Mouse (Mus musculus): ENCODE data around the gene Atxn1.

DNA sequence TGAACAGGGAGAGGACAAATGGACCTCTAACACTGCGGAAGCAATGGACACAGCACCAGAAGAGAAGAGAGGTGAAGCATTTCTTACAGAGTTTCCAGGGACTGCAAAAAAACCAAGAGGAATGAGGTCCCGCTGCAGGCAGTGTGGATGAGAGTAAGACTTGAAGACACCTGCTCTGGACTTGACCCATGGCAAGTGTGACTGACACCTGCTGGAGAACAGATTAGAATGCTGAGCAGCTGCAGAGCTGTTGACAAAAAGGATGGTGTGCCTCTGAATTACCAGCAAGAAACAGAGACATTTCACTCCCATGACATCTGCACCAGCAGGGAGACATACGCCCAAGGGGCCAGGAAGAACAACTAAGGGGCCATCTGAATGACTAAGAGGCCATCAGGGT is 196.6 kb downstream of the Atxn1 start:
- TF ChIP-seq CTCF (IDR thresholded peaks at IDR 0.05; ENCODE audit: insufficient read depth, low read depth, low read length) (no peak), POLR2A (IDR thresholded peaks at IDR 0.05; ENCODE audit: insufficient read depth, low read depth, low read length) (no peak)

All from olfactory bulb, adult 2 months (tissue).